Mouse (Mus musculus): ENCODE measurements around the gene Cep112. TPM values are rescaled to one million over a fixed set of nuclear protein-coding genes. Genes with fewer than 3 reads are reported as not detected.
A peak's percentile ranks its signal among the peaks of the same experiment; 100 is the strongest.

The Cep112 gene
- polyA plus RNA-seq, 1 experiment = 0.34 TPM

GRCm38 (mm10) chr11:108828374-108829025, 403.5 kb downstream of the Cep112 start:
- Histone ChIP-seq H3K4me3 (ENCODE audit: insufficient read depth, low read depth, low read length) (no peak overlapping the region), H3K27ac (ENCODE audit: insufficient read depth, low read depth, low read length) (no peak overlapping the region), H3K36me3 (ENCODE audit: control insufficient read depth, insufficient read depth, low read length) (no peaks in the 10 kb centered on the region), H3K4me1 (ENCODE audit: control insufficient read depth, insufficient read depth, low read length) (no peaks in the 10 kb centered on the region), H3K27me3 (replicated peaks; ENCODE audit: control insufficient read depth, insufficient read depth, low read length) (no peaks in the 10 kb centered on the region)
- WGBS = 74% methylated on average over 4 of the region's 4 CpGs
- TF ChIP-seq CTCF (conservative IDR thresholded peaks at IDR 0.05; ENCODE audit: insufficient read depth, insufficient read length, low read depth, low read length) = no peak
- no peak for TF ChIP-seq POLR2A (IDR thresholded peaks at IDR 0.05; ENCODE audit: low read depth, low read length)
- no peak for DNase-seq

GRCm38 (mm10) chr11:108836706-108837105, 411.7 kb downstream of the Cep112 start:
- Histone ChIP-seq H3K4me3 (ENCODE audit: insufficient read depth, low read depth, low read length) (no peak overlapping the region), H3K27ac (ENCODE audit: insufficient read depth, low read depth, low read length) (no peak overlapping the region), H3K4me1 (ENCODE audit: control insufficient read depth, insufficient read depth, low read length) (no peaks in the 10 kb centered on the region), H3K27me3 (replicated peaks; ENCODE audit: control insufficient read depth, insufficient read depth, low read length) (no peaks in the 10 kb centered on the region), H3K36me3 (ENCODE audit: control insufficient read depth, insufficient read depth, low read length) (no peaks in the 10 kb centered on the region)
- TF ChIP-seq POLR2A (IDR thresholded peaks at IDR 0.05; ENCODE audit: low read depth, low read length) (no peak), CTCF (conservative IDR thresholded peaks at IDR 0.05; ENCODE audit: insufficient read depth, insufficient read length, low read depth, low read length) (no peak)
- WGBS = 87% methylated on average over 4 of the region's 4 CpGs
- DNase-seq = no peak

- DNase-seq = no peak
- Histone ChIP-seq H3K36me3 (ENCODE audit: control insufficient read depth, insufficient read depth, low read length) (no peaks in the 10 kb centered on the region), H3K4me1 (ENCODE audit: control insufficient read depth, insufficient read depth, low read length) (no peaks in the 10 kb centered on the region), H3K4me3 (ENCODE audit: insufficient read depth, low read depth, low read length) (no peak overlapping the region), H3K27me3 (replicated peaks; ENCODE audit: control insufficient read depth, insufficient read depth, low read length) (no peaks in the 10 kb centered on the region), H3K27ac (ENCODE audit: insufficient read depth, low read depth, low read length) (no peak overlapping the region)
- TF ChIP-seq POLR2A (IDR thresholded peaks at IDR 0.05; ENCODE audit: low read depth, low read length) = no peak
- TF ChIP-seq CTCF (conservative IDR thresholded peaks at IDR 0.05; ENCODE audit: insufficient read depth, insufficient read length, low read depth, low read length) = no peak
- WGBS = 91% methylated on average over 3 of the region's 3 CpGs
These were observed 415.2 kb downstream of the Cep112 start for GRCm38 (mm10) chr11:108840195-108840594.

GRCm38 (mm10) chr11:108842765-108843164, 417.8 kb downstream of the Cep112 start:
- DNase-seq = no peak
- TF ChIP-seq CTCF (conservative IDR thresholded peaks at IDR 0.05; ENCODE audit: insufficient read depth, insufficient read length, low read depth, low read length) (no peak), POLR2A (IDR thresholded peaks at IDR 0.05; ENCODE audit: low read depth, low read length) (no peak)
- H3K4me3 ChIP-seq (ENCODE audit: insufficient read depth, low read depth, low read length) = no peak overlapping the region
- H3K27ac ChIP-seq (ENCODE audit: insufficient read depth, low read depth, low read length) = no peak overlapping the region
- no peaks in the 10 kb centered on the region for H3K36me3 ChIP-seq (ENCODE audit: control insufficient read depth, insufficient read depth, low read length)
- no peaks in the 10 kb centered on the region for H3K4me1 ChIP-seq (ENCODE audit: control insufficient read depth, insufficient read depth, low read length)
- WGBS = 63% methylated on average over 2 of the region's 2 CpGs
- H3K27me3 ChIP-seq (replicated peaks; ENCODE audit: control insufficient read depth, insufficient read depth, low read length) = no peaks in the 10 kb centered on the region

GRCm38 (mm10) chr11:108845971-108846370, 421.0 kb downstream of the Cep112 start:
- Histone ChIP-seq H3K4me3 (ENCODE audit: insufficient read depth, low read depth, low read length) (no peak overlapping the region), H3K4me1 (ENCODE audit: control insufficient read depth, insufficient read depth, low read length) (no peaks in the 10 kb centered on the region), H3K36me3 (ENCODE audit: control insufficient read depth, insufficient read depth, low read length) (no peaks in the 10 kb centered on the region), H3K27me3 (replicated peaks; ENCODE audit: control insufficient read depth, insufficient read depth, low read length) (no peaks in the 10 kb centered on the region), H3K27ac (ENCODE audit: insufficient read depth, low read depth, low read length) (no peak overlapping the region)
- TF ChIP-seq POLR2A (IDR thresholded peaks at IDR 0.05; ENCODE audit: low read depth, low read length) (no peak), CTCF (conservative IDR thresholded peaks at IDR 0.05; ENCODE audit: insufficient read depth, insufficient read length, low read depth, low read length) (no peak)
- peak; percentile 17 for DNase-seq
- 72% methylated on average over 2 of the region's 2 CpGs for WGBS

GRCm38 (mm10) chr11:108846479-108846878, 421.5 kb downstream of the Cep112 start:
- H3K36me3 ChIP-seq (ENCODE audit: control insufficient read depth, insufficient read depth, low read length) = no peaks in the 10 kb centered on the region
- H3K27me3 ChIP-seq (replicated peaks; ENCODE audit: control insufficient read depth, insufficient read depth, low read length) = no peaks in the 10 kb centered on the region
- no peaks in the 10 kb centered on the region for H3K4me1 ChIP-seq (ENCODE audit: control insufficient read depth, insufficient read depth, low read length)
- no peak for DNase-seq
- TF ChIP-seq POLR2A (IDR thresholded peaks at IDR 0.05; ENCODE audit: low read depth, low read length) (no peak), CTCF (conservative IDR thresholded peaks at IDR 0.05; ENCODE audit: insufficient read depth, insufficient read length, low read depth, low read length) (no peak)
- H3K27ac ChIP-seq (ENCODE audit: insufficient read depth, low read depth, low read length) = no peak overlapping the region
- no peak overlapping the region for H3K4me3 ChIP-seq (ENCODE audit: insufficient read depth, low read depth, low read length)
- WGBS = 85% methylated on average over 3 of the region's 3 CpGs

GRCm38 (mm10) chr11:108851771-108852170, 426.8 kb downstream of the Cep112 start:
- Histone ChIP-seq H3K4me1 (ENCODE audit: control insufficient read depth, insufficient read depth, low read length) (no peaks in the 10 kb centered on the region), H3K27me3 (replicated peaks; ENCODE audit: control insufficient read depth, insufficient read depth, low read length) (no peaks in the 10 kb centered on the region), H3K36me3 (ENCODE audit: control insufficient read depth, insufficient read depth, low read length) (no peaks in the 10 kb centered on the region), H3K27ac (ENCODE audit: insufficient read depth, low read depth, low read length) (no peak overlapping the region), H3K4me3 (ENCODE audit: insufficient read depth, low read depth, low read length) (no peak overlapping the region)
- TF ChIP-seq CTCF (conservative IDR thresholded peaks at IDR 0.05; ENCODE audit: insufficient read depth, insufficient read length, low read depth, low read length) = no peak
- TF ChIP-seq POLR2A (IDR thresholded peaks at IDR 0.05; ENCODE audit: low read depth, low read length) = no peak
- DNase-seq = no peak
- WGBS = 90% methylated on average over 1 of the region's 1 CpGs

All from kidney, adult 2 months (tissue).